Mouse (Mus musculus): Measurements from ENCODE around the gene Disp3.

DNA sequence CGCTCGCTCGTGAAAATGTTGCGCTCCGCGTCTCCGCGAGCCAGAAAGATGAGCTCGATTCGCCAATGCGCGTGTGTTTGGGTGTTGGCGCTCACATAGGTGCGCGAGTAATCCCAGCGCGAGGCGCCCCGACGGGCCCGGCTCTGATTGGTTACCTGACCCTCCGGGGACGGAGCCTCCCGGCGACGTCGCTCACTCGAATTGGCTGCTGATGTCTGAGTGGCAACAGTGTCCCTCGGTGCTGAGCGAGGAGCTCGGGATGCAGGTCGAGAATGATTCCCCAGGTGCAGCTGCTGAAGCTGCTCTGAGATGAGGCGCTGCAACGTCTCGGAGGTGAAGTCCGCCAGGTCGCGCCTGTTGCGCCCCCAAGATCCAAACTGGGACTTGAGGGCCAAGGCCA lies 16.1 kb downstream of the Disp3 start:
- TF ChIP-seq CTCF (IDR thresholded peaks at IDR 0.05; ENCODE audit: control insufficient read depth, insufficient read depth, insufficient replicate concordance, low read depth, low read length) (no peak), POLR2A (IDR thresholded peaks at IDR 0.05; ENCODE audit: control insufficient read depth, low read depth, low read length) (peak; percentile 3; the same call in 1 of the 2 replicates)

All from testis, adult 2 months (tissue).